Mouse (Mus musculus) neural tube, embryonic 15.5 days (tissue): Measurements from ENCODE around the gene St6galnac1. TPM values are rescaled to one million over a fixed set of nuclear protein-coding genes. Genes with fewer than 3 reads are reported as not detected.

Experiments used
- ATAC-seq: fragments of 200-750 bp; cut with Nextera tagmentation; 2 replicates; pipeline ENCODE4 v1.8.0; 2017; ENCODE audit warnings: mild to moderate bottlenecking, moderate TSS enrichment, moderate library complexity; ENCODE audit not compliant: low FRiP score
- H3K27ac ChIP-seq: fragments of 300-500 bp; sonication (generic); replicated peaks from 2 replicates; pipeline ENCODE4 v1.5.1; 2015; ENCODE audit warnings: mild to moderate bottlenecking, inconsistent platforms
- H3K27me3 ChIP-seq: fragments of 300-500 bp; sonication (generic); replicated peaks from 2 replicates; pipeline ENCODE4 v1.6.1; 2015; ENCODE audit warnings: inconsistent platforms
- H3K36me3 ChIP-seq: fragments of 300-500 bp; sonication (generic); 2 replicates; pipeline ENCODE4 v1.6.1; 2015; ENCODE audit warnings: inconsistent platforms
- H3K4me1 ChIP-seq: fragments of 300-500 bp; sonication (generic); 2 replicates; pipeline ENCODE4 v1.6.1; 2015; ENCODE audit warnings: inconsistent platforms
- H3K4me2 ChIP-seq: fragments of 300-500 bp; sonication (generic); 2 replicates; pipeline ENCODE4 v1.6.1; 2015; ENCODE audit warnings: inconsistent platforms, mild to moderate bottlenecking, moderate library complexity
- H3K4me3 ChIP-seq: fragments of 300-500 bp; sonication (generic); replicated peaks from 2 replicates; pipeline ENCODE4 v1.5.1; 2015; ENCODE audit warnings: mild to moderate bottlenecking, inconsistent platforms
- H3K9ac ChIP-seq: fragments of 300-500 bp; sonication (generic); replicated peaks from 2 replicates; pipeline ENCODE4 v1.6.1; 2015; ENCODE audit warnings: mild to moderate bottlenecking, inconsistent platforms
- H3K9me3 ChIP-seq: fragments of 300-500 bp; sonication (generic); replicated peaks from 2 replicates; pipeline ENCODE4 v1.6.1; 2016; ENCODE audit warnings: inconsistent platforms
- WGBS: fragments of 180-500 bp; shearing (Covaris S2); methylation state at CpG from one replicate; pipeline ENCODE4 v1.1.7; 2015; ENCODE audit warnings: mixed read lengths; 5-methylcytosine and 5-hydroxymethylcytosine counted together
- polyA plus RNA-seq: library from polyadenylated mRNA; unstranded; fragments of >200 nt; fragmentation: Nextera tagmentation; extraction: Ambion mirVana; gene quantifications from 2 replicates; pipeline ENCODE4 v1.2.1, GENCODE M21; 2015

Gene St6galnac1
- polyA plus RNA-seq, 1 experiment from 2014 or later: not detected

- no peaks in the 10 kb centered on the region for H3K27me3 ChIP-seq
- no peaks in the 10 kb centered on the region for H3K9me3 ChIP-seq
- no peak overlapping the region for H3K4me3 ChIP-seq
- no peaks in the 10 kb centered on the region for H3K36me3 ChIP-seq
- 90% methylated on average over 5 of the region's 5 CpGs for WGBS
- ATAC-seq: no peak
- H3K27ac ChIP-seq: no peak overlapping the region
- no peak overlapping the region for H3K9ac ChIP-seq
- H3K4me2 ChIP-seq: no peak overlapping the region
- H3K4me1 ChIP-seq: 0 out of 2 replicates have a peak, but pooled peaks cover 4% of the 10 kb centered on the region
Measured at GRCm38 (mm10) chr11:116723064-116723463, 52.2 kb downstream of the St6galnac1 start.

DNA sequence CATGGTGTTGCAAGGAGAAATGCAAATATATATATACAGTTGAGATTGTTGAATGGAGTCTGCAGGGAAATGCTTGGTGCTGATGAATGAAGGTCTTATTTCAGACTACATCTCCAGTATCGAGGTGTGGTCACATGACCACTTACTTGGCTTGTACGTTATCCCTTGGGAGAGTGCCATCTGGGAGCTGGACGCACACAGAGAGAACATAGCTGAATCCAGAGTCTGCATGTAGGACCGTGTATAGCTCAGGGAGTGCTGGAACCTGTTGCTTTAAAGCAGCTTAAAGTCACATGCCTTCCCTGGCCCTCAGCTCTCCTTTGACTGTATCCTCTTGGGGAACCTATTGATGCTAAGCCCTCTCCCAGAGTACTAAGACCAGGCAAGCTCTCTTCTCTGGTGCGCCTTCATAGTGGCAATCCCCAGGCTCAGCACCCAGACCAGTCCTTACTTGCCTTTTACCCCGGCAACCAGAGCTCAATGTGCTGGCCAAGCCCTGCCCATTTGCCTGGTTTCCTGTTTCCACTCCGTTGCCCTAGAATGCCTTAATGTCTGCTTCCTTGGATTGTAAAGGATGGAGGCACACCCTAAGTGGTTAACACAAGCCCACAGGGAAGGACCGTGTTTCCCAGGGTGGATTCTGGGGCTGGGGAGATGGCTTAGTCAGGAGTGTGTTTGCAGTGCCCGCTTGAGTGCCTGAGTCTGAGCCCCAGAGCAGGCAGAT is 53.6 kb downstream of the St6galnac1 start:
- Histone ChIP-seq H3K27me3 (no peaks in the 10 kb centered on the region), H3K9me3 (no peaks in the 10 kb centered on the region), H3K27ac (no peak overlapping the region), H3K9ac (no peak overlapping the region), H3K36me3 (no peaks in the 10 kb centered on the region), H3K4me2 (no peak overlapping the region), H3K4me3 (no peak overlapping the region), H3K4me1 (0 out of 2 replicates have a peak, but pooled peaks cover 4% of the 10 kb centered on the region)
- no peak for ATAC-seq
- WGBS: 62% methylated on average over 9 of the region's 9 CpGs

- 0 out of 2 replicates have a peak, but pooled peaks cover 4% of the 10 kb centered on the region for H3K4me1 ChIP-seq
- H3K4me3 ChIP-seq: no peak overlapping the region
- no peak overlapping the region for H3K9ac ChIP-seq
- 90% methylated on average over 15 of the region's 15 CpGs for WGBS
- H3K36me3 ChIP-seq: no peaks in the 10 kb centered on the region
- H3K4me2 ChIP-seq: no peak overlapping the region
- no peaks in the 10 kb centered on the region for H3K27me3 ChIP-seq
- ATAC-seq: no peak
- no peak overlapping the region for H3K27ac ChIP-seq
- H3K9me3 ChIP-seq: no peaks in the 10 kb centered on the region
Measured at GRCm38 (mm10) chr11:116720319-116720865, 54.9 kb downstream of the St6galnac1 start.

Other genes starting within 250 kb of the St6galnac1 start
- gene Sphk1, start 244.6 kb downstream of the St6galnac1 start, polyA plus RNA-seq: 2.8 and 4.5 TPM in 2 replicates
- gene Ube2o, start 194.1 kb downstream of the St6galnac1 start, polyA plus RNA-seq: 19.2 and 32.4 TPM in 2 replicates
- 0.34 and 0.49 TPM in 2 replicates for gene Aanat, start 189.1 kb downstream of the St6galnac1 start, polyA plus RNA-seq
- 1.4 and 4.0 TPM in 2 replicates for gene Rhbdf2, start 148.5 kb downstream of the St6galnac1 start, polyA plus RNA-seq
- 3.1 and 3.4 TPM in 2 replicates for gene Prcd, start 122.0 kb downstream of the St6galnac1 start, polyA plus RNA-seq
- gene Cygb, start 121.2 kb downstream of the St6galnac1 start, polyA plus RNA-seq: 28.7 and 31.1 TPM in 2 replicates
- gene Mxra7, start 52.5 kb upstream of the St6galnac1 start, polyA plus RNA-seq: 38.2 and 43.2 TPM in 2 replicates
- gene Mettl23, start 67.8 kb upstream of the St6galnac1 start, polyA plus RNA-seq: 64.7 and 66.7 TPM in 2 replicates
- 63.2 and 68.6 TPM in 2 replicates for gene Jmjd6, start 67.9 kb upstream of the St6galnac1 start, polyA plus RNA-seq
- 43.5 and 51.6 TPM in 2 replicates for gene Mfsd11, start 76.9 kb upstream of the St6galnac1 start, polyA plus RNA-seq
- gene Srsf2, start 77.6 kb upstream of the St6galnac1 start, polyA plus RNA-seq: 514 and 555 TPM in 2 replicates
- gene Mgat5b, start 143.4 kb upstream of the St6galnac1 start, polyA plus RNA-seq: 20.1 and 25.0 TPM in 2 replicates